Mouse (Mus musculus): Measurements from ENCODE around the gene Abca13.

DNA sequence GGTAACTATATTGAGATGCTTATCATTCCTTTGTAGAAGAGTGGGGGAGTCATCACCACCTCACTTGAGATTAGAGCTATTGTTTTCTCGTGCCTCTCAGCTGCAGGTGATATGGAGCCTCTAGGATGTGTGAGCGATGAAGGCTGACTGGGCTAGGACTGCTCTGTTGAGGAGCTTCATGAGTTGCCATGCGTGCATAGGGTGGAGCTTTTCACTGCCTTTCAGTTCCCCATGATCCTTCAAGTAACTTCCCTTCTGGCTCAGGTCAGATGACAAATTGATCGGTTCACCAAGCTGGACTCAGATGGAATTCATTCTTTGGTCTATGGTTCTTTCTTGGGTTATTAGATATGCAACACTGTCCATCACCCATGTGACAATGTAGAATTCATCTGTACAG, 410.4 kb downstream of the Abca13 start:
- TF ChIP-seq NANOG (IDR thresholded peaks at IDR 0.05; ENCODE audit: borderline replicate concordance, low read length) = no peak
- no peak for TF ChIP-seq CTCF (conservative IDR thresholded peaks at IDR 0.05; ENCODE audit: low read length)

Measured in E14TG2a.4 (cell line).